Mouse (Mus musculus) layer of hippocampus, adult 6 months (tissue): ENCODE data around the gene Tulp3. TPM values are rescaled to one million over a fixed set of nuclear protein-coding genes. Genes with fewer than 3 reads are reported as not detected.

Experiments
- long read RNA-seq, 2 experiments: library from polyadenylated mRNA; unstranded; transcript quantifications; one replicate each; pipeline ENCODE4 v2.0.0; 2019 to 2020
- polyA plus RNA-seq: library from polyadenylated mRNA; unstranded; fragments of <200 nt; fragmentation: Nextera tagmentation; gene quantifications from 2 replicates; pipeline ENCODE4 v1.2.3, GENCODE M21; 2021

Tulp3 gene
- 3.0 and 3.3 TPM in 2 replicates for polyA plus RNA-seq
- long read RNA-seq, experiment 1, partial matches to known transcripts, result 0 of 2 reads
- long read RNA-seq, experiment 1, other reads (novel, unspliced or antisense), result 2 of 2 reads
- long read RNA-seq, experiment 2, transcript Tulp3-205 (2 exons, 1,053 nt), result major isoform, 5 of 11 reads
- long read RNA-seq, experiment 2, partial matches to known transcripts, result 0 of 11 reads
- long read RNA-seq, experiment 2, other reads (novel, unspliced or antisense), result 6 of 11 reads

DNA sequence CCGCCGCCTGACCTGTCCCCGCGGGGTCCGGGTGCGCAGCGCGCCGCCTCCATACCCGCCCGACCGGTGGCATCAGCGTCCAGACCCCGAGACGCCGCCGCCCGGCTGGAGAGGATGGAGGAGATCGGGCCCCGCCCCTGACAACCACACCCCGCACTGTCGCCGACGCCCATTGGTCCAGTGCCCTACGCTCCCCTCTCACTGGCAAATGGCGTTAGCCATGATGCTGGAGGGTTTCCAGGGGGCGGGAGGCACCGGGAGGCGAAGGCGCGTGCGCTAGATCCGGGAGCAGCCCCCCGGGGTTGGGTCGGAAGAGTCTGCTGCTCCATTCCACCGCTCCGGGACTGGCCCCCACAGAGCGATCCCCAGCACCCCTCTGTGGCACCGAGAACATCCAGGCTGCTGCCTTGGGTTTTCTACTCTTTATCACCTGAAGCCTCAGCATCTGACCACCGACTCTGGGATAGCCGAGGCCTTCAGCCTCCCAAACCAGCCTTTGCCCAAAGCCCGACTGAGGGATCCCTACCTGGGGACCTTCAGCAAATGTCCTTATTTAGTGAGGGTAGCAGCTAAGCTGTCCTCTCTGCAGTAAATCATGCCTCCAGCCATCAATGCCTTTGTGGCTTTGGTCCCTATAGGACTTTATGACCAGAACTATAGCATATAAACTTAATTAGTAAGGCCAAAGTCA, at the start of gene Tulp3:
Gene Tulp3, minus strand, starts transcription at position 126 of the 691 bp plus-strand sequence.

DNA sequence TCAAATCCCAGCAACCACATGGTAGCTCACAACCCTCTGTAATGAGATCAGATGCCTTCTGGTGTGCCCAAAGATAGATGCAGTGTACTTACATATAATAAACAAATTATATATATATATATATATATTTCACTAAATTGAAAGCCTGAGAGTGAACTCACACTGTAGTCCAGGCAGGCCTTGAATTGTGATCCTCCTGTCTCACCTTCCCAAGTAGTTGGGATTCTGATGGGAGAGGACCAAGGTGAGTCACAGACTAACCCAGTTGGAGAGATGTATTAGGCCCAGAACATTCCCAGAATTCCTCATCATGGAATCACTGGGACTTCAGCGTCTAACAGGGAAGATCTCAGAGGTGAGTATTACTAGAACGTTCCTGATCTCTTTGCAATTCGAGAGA, 43.3 kb upstream of the Tulp3 start, which contains the start of gene Nrip2:
Gene Nrip2, plus strand, starts transcription at position 301 of the 400 bp plus-strand sequence.

DNA sequence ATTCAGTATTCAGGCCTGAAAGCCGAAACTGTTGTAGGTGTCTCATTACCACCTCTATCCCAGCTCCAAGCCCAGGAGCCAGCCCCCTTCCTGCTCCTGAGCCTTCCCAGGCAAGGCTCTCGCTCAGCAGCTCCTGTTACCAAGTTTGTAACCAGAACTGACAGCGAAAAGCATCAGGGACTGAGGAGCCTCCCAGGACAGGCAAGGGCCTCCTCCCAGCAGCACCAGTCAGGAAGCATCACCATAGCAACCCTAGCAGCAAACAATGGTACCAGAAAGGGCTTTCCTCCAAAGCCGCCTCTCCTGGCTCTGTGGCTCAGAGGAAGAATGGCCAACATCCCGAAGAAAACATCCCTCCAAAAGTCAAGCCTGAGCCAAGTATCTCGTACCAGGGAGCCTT, 19.5 kb upstream of the Tulp3 start, which contains the start of the genes Tex52 and Gm44596:
Gene Tex52, plus strand, starts transcription at position 265 of the 400 bp plus-strand sequence.
Gene Gm44596, plus strand, starts transcription at position 312 of the 400 bp plus-strand sequence.

GRCm38 (mm10) chr6:128362381-128363006, 6.8 kb upstream of the Tulp3 start, which contains the start of the genes Rhno1 and Foxm1:
Rhno1 (minus strand) TSS chr6:128362911.
Foxm1 (plus strand) TSS chr6:128362967.

DNA sequence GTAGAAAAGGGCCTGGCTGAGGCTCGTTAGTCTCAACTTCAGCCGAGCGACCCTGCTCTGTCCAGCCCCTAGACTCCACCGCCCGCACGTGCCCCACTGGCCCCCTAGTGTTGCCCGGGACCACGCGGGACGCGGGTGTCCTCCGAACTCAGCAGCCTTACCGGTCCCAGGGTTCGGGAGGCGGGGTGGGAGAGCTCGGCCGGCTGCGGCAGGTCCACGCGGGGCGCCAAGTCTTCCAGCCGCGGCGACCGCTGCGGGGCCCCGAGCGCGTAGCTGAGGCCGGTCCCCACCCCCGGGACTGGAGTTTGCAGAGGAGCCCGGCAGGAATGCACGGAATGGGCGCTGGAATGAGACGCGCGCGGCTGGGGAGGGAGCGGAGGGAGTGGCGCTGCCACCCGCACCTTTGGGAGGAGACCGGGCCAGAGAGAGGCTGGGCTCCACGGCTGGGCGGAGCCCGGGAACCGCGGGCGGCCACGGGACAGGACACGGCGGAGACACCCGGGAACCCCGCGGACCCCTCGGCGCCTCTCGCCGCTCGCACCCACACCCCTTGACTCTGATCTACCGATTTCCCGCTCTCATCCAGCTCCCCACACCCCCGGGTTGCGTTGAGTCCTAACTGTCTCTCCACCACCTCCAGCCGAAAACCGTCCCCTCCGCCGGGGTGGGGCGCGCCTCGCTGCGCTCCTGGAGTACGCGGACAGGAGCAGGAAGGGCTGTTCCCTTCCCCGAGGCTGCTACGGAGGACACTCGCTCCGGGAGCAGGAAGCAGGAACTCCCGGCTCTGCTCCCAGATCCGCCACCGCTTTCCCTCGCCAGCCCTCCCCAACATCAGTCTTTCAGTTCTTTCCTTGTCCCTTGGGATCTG, 55.3 kb downstream of the Tulp3 start, which contains the start of gene Tead4:
Gene Tead4, minus strand, starts transcription at position 690 of the 868 bp plus-strand sequence.

Other genes with a start within 250 kb of the Tulp3 start
- gene Tspan9, start 212.3 kb downstream of the Tulp3 start, polyA plus RNA-seq, result 27.9 and 29.0 TPM in 2 replicates
- 0.19 TPM in 1 of 2 replicates, not detected in the other for gene Tead4, start 55.0 kb downstream of the Tulp3 start, polyA plus RNA-seq
- 17.3 and 17.8 TPM in 2 replicates for gene Rhno1, start 7.1 kb upstream of the Tulp3 start, polyA plus RNA-seq
- 0.25 and 0.28 TPM in 2 replicates for gene Foxm1, start 7.1 kb upstream of the Tulp3 start, polyA plus RNA-seq
- gene Tex52, start 19.6 kb upstream of the Tulp3 start, polyA plus RNA-seq, result 2.2 and 2.3 TPM in 2 replicates
- gene Gm44596, start 19.7 kb upstream of the Tulp3 start, polyA plus RNA-seq, result not detected in 2 replicates
- gene Nrip2, start 43.4 kb upstream of the Tulp3 start, polyA plus RNA-seq, result 12.0 and 12.7 TPM in 2 replicates
- gene Itfg2, start 69.1 kb upstream of the Tulp3 start, polyA plus RNA-seq, result 12.3 and 13.9 TPM in 2 replicates
- gene Fkbp4, start 82.8 kb upstream of the Tulp3 start, polyA plus RNA-seq, result 90.8 and 93.8 TPM in 2 replicates
- gene Pzp, start 170.9 kb upstream of the Tulp3 start, polyA plus RNA-seq, result not detected in 2 replicates
- 42.6 and 55.8 TPM in 2 replicates for gene A2ml1, start 225.8 kb upstream of the Tulp3 start, polyA plus RNA-seq